Mouse (Mus musculus) right cerebral cortex, postnatal 36 days (tissue): Measurements from ENCODE around the gene B3gat3.
"Not testable (repeated sequence)": the region's sequence is repeated elsewhere in the genome, so short reads cannot be mapped to it uniquely, and the experiment has no call there.

ENCODE experiments used
- DNase-seq, 2 experiments: peaks; one replicate each; pipeline ENCODE4 v3.0.0; 2022; ENCODE audit warnings: low spot score in 2 of 2, mixed read lengths in 1 of 2

Gene B3gat3

DNA sequence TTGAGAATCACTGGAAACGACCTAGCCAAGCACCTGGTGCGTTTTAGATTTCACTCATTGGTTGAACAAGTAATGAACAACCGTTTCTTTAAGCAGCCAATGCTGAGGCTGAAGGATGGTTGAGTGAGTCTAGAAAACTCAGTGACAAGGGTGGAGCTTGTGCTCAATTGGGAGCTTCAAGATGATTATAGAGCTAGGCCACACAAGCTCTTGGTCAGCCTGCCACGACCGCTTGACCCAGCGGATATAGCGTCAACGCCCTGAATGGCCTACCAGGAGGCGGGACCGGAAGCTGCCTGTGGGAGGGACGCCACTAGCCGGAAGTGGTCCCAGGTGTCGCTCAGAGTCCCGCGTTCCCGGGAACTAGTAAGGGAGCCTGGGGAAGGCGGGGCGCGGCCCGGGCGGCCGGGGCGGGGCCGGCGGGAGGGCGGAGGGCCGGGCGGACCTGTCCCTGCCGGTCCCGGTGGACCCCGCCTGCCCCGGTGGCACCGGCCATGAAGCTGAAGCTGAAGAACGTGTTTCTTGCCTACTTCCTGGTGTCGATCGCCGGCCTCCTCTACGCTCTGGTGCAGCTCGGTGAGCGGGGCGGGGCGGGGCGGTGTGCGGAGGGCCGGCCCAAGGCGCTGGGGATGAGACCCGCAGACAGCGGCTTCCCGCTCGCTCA is at the start of gene B3gat3:
B3gat3 (plus strand) TSS at position 302 of the 664 bp plus-strand sequence.
- DNase-seq: peak; percentile 92 to 94

DNA sequence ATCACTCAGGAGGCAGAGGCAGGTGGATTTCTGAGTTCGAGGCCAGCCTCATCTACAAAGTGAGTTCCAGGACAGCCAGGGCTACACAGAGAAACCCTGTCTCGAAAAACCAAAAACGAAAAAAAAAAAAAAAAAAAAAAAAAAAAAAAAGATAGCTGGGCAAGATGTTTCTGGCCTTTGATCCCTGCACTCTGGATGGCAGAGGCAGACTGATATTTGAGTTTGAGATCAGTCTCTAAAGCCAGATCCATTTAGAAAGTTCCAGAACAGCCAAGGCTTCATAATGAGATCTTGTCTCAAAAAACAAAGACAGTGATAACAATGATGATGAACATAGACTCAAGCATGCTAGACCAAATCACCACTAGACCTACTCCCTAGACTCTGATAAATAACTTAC is 49.8 kb upstream of the B3gat3 start:
- DNase-seq: not testable (repeated sequence)

DNA sequence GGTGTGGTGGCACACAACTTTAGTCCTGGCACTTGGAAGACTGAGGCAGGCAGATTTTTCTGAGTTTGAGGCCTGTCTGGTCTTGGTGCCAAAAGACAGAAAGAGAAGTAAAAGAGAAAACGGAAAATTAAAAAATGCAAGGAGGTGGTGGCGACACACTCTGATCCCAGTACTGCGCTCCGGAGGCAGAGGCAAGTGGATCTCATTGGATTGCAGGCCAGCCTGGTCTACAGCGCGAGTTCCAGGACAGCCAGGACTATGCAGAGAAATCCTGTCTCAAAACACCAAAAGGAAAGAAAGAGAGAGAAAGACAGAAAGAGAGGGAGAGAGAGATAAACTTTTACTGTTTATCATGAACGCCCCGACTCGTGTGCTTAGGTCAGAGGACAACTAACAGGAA is 49.3 kb upstream of the B3gat3 start:
- no peak for DNase-seq

DNA sequence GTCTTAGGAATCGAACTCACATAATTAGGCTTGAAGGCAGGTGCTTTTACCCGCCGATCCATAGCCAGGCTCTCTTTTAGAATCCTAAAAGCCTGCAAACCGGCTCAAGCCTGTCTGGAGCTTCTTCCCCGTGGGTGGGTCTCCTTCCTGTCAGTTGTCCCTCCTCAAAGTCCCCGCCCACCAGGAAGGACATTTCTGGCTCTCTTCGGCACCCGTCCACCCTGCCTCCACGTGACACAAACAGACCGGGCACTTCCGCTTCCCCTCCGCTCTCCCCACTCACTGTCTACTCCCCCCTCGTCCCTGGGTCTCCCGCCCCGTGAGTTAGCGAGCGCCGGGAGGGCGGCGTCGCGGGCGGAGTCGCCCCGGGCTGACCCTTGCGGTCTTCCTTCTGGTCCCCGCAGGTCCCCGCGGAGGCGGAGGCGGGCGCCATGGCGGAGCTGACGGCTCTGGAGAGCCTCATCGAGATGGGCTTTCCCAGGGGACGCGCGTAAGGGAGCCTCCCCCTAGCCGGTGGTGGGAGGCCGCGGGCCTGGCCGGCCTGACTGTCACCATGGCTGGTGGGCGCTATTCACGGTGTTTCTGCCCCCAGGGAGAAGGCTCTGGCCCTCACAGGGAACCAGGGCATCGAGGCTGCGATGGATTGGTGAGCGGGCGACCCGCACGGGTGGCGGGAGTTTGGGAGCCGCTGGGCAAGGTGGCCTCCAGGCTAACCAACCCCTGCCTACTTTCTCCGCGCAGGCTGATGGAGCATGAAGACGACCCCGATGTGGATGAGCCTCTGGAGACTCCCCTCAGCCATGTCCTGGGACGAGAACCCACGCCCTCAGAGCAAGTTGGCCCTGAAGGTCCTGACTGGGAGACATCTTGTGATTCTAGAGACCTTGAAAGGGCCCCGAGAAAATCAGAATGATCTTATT is 48.6 kb upstream of the B3gat3 start, which contains the start of gene Ubxn1:
Ubxn1 (plus strand) TSS at position 230 of the 920 bp plus-strand sequence.
- DNase-seq: peak; percentile 96 to 97

DNA sequence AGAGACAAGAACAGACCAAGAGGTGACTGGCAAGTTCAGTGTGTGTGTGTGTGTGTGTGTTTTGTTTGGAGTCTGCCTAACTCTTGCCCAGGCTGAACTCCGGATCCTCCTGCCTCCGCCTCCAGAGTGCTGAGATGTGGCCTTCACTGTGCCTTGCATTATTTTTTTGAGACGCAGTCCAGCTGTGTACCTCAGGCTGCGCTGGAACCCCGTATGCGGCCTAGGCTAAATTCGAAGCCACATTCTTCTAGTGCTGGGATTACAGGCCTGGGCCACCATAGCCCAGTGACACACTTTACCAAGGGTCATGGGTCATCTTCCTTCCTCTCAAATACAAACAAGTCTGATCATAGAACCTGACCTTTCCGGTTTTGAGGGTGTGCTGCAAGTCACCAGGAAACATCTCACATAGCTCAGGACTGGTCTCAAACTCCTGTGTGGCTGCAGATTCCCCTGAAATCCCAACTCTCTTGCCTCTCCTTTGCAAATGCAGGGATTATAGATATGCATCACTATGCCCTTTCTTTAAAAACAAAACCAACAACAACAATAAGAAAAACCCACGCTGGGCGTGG is 47.8 kb upstream of the B3gat3 start:
- DNase-seq: no peak

DNA sequence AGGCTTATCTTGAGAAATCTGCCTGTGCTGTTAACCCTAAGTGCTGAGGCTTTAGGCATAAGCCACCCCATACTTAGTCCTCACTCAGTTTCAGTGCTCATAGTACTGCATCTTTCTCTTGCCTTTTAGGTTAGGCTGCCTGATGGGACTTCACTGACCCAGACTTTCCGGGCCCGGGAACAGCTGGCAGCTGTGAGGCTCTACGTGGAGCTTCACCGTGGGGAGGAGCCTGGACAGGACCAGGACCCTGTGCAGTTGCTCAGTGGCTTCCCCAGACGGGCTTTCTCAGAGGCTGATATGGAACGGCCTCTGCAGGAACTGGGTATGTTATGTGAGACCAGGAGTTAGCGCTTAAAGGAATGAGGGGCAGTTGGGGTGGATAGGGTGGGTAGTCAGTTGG is 45.1 kb upstream of the B3gat3 start:
- DNase-seq: no peak

DNA sequence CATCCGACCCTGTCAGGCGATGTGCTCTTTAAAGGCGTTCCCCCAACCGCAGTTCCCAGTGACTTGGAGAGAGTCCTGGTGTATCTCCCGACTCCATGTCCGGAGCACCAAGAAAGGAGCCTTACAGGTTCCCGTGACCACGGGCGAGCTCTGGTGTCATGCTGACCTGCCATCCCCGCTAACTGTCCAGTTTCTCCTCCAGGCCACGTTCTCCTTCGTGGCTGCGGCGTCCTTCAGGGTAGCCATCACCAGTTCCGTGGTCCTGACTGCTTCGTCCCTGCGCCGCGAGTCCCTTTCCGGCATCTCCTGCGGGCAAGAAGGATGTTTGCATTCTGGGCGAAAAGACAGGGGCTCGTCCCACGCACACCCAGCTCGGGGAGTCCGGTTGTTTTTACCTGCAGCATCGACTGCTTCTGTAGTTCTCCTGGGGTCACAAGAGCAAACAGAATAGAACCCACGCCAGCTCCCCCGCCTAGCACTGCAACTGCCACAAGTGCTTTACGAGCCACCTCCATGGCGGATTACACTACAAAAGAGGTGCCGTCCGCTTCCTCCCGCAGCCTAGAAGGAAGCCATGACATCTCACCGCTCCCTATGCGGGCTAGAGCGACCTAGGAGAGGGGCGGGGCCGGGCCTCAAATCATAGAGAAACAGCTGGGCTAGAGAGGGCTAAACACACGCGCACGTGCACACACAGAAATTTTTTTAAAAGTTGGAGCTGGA is 39.7 kb upstream of the B3gat3 start, which contains the start of gene Uqcc3:
Uqcc3 (minus strand) TSS at position 613 of the 723 bp plus-strand sequence.
- DNase-seq: peak; percentile 86 to 88

DNA sequence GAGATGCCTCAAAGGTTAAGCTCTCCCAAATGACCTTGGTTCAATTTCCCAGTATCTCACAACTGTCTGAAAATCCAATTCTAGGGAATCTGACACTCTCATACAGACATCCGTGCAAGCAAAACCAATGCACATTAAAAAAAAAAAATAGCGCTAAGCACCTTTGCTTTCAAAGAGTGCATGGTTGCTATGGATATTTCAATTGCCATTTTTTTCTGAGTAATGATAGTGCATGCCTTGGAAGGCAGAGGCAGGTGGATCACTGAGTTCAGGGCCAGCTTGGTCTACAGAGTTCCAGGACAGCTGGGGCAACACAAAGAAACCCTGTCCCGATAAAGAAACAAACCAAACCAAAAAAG is 39.2 kb upstream of the B3gat3 start:
- DNase-seq: no peak

DNA sequence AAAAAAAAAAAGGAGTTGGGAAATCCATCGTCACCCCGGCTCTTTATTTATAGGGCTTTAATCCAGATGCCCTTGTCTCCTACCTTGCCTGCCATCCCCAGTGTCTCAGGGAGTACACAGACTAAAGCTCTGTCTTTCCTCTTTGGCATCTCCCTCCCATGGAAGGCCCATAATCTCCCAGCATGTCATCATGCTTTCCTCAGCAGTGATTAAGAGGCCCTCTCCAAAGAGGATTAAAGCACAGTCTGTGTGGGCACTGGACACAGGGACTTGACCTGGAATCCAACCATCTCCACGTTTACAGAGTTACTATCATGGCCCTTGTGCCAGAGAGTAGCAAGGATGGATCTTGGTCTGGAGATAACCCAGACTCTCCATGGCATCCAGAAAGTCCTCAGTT is 36.6 kb upstream of the B3gat3 start, which contains the start of the genes Lbhd1 and Gm49403:
Lbhd1 (plus strand) TSS at position 117 of the 400 bp plus-strand sequence.
Gm49403 (plus strand) TSS at position 315 of the 400 bp plus-strand sequence.
- DNase-seq: no peak

DNA sequence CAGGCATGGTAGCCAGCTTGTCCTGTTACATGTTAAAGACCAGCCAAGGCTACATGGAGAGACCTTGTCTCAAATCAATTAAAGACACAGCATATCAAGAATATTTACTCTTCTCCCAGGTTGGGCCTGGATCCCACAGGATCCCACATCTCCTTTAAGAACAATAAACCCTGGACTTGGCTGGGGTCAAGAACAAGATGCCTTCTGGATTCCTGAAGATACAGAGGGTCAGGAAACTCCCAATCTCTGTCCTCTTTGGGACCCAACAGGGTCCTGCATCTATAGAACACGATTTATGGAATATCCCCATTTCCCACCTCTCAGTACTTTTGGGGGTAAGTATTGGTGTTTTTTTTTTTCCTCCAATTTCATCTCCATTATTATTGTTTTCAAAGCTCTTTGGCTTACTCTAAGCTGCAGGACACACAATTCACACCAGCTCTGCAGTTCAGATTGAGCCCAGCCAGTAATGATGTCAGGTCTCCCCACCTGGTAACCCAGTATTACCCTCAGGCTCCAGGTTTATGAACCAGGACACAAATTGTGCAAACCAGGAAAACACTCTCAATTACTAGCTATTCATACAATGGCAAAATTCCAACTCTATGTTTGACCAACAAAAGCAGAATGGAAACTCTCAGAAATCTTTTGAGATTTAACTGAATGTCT is 33.1 kb upstream of the B3gat3 start:
- no peak for DNase-seq

DNA sequence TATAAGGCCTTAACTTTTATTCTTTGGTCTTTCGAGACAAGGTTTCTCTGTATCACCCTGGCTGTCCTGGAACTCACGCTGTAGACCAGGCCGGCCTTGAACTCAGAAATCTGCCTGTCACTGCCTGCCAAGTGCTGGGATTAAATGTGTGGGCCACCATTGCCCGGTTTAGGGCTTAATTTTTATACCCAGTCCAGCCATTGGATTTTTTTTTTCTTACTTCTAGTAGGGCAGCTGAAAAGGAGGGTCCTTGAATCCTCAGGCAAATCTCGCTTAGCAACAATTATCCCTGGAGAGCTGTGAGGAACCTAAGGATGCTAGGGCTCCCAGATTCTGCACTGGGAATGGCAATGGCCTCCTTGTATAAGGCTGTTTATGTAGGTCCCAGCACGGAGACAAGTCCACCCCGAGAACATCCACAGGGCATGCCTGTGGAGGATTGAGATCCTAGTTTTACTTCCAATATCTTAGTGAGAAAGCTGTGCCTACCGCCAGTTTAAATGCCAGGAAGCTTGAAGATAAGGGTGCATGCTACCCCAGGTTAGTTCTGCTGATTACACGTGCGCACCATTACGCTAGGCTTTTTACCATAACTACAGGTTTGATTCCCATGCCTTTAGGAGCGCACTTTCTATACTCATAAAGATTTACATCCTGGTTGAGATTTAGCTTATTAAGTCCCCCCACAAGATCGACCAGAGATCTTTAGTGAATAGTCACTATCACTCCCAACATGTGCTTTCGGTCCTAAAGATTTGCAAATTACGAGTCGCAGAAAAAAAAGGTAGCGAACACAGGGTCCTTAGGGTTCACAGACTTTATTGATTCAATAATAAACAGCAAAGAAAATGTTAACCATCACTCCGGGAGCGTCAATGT is 32.4 kb upstream of the B3gat3 start:
- DNase-seq: no peak

DNA sequence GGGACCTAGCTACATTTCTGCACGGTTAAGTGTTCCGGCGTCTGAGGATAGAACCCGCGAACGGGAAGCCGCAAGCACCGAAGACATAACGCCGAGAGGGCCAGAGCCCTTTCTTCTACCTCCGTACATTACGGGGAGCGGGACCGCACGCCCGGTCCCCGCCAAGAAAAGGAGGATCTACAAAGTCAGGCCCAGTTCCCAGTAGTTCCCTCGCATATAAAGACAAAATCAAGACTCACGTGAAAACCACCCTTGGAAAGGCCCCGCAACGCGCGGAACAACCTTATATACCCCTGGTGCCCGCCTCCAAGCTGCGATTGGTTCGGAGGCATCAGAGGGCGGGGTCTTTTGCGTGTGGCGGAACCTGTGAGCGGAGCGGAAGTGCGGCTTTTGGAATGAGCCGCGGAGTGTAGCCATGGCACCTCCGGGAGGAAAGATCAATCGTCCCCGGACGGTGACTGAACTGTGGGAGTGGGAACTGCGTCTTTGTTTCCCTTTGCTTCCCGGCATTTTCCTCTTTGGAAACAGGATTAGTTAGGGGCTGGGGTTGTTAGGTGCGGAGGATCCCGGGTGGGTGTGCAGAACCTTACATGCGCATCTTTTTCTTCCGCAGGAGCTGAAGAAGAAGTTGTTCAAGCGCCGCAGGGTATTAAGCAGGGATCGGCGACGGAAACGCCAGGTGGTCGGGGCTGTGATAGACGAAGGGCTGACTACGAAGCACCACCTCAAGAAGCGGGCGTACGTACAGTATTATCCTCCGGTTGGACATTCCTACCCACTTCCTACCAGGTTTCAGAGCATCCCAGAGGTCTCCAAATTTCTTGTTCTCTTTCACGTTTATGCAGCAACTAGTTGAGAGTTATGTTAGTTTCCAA is 31.4 kb upstream of the B3gat3 start, which contains the start of the genes 1810009A15Rik and Gm49416:
1810009A15Rik (plus strand) TSS at position 343 of the 875 bp plus-strand sequence.
Gm49416 (plus strand) TSS at position 416 of the 875 bp plus-strand sequence.
- peak; percentile 91 to 93 for DNase-seq

DNA sequence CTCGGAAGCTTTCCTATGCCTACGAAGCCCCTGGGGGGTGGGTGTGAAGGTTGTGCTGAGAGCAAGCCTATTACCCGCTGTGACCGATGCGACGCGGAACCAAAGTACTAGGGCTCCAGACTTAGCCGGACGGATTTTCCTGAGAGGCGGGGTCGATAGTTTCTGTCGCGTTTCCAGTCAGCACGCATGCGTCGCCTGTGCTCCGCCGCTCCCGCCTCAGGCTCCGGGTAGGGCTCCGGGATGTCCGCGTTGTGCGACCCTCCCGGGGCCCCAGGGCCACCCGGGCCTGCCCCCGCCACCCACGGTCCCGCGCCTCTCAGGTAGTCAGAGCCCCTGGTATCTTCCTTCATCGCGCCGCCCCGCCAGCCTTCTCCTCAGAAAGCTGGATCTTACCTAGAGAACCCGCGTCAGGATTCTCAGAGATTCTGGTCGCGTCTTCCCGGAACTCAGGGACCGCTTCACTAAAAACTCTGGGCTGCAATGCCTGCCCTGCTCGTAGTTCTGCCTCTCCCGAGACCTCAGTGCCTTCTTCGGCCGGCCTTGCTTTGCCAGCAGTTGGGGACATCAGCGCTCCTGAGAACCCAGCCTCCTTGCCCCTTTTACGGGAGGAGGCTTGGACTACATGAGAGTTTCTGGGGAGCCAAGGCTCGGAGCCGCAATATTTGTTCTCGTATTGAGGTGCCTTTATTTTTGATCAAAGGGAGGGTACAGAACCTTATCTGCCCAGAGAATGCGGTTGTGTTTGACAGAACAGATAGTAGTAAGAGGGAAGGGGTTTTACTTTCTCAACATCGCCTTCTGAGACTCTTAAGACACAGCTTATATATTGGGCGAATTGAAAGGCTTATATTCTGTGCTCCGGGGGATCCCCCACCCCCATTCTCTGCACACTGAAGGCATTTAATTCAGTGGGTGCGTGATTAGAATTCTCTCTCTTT is 27.1 kb upstream of the B3gat3 start, which contains the start of gene Ints5:
Ints5 (plus strand) TSS at position 177 of the 938 bp plus-strand sequence.
- peak; percentile 76 to 77 for DNase-seq

DNA sequence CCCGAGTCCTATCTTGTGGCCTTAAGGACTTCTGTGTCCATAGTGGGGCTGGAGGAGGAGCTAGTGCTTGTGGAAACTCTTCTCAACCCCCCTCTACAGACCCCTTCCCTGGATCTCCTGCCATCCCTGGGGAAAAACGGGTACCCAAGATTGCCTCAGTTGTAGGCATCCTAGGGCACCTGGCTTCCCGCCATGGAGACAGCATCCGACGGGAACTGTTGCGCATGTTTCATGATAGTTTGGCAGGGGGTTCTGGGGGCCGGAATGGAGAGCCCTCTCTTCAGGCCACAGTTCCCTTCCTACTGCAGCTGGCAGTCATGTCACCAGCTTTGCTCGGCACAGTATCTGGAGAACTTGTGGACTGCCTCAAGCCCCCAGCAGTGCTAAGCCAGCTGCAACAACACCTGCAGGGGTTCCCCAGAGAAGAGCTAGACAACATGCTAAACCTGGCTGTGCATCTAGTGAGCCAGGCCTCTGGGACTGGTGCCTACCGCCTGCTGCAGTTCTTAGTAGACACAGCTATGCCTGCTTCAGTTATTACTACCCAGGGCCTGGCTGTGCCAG is 24.7 kb upstream of the B3gat3 start:
- no peak for DNase-seq

DNA sequence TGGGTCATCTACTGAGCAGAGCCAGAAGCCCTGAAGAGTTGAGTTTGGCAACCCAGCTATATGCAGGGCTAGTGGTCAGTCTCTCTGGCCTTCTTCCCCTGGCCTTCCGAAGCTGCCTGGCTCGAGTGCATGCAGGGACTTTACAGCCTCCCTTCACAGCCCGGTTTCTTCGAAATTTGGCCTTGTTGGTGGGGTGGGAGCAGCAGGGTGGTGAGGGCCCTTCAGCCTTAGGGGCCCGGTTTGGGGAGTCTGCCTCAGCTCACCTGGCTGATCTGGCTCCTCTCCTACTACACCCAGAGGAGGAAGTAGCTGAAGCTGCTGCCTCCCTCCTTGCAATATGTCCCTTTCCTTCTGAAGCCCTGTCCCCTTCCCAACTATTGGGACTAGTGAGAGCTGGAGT is 23.9 kb upstream of the B3gat3 start:
- DNase-seq: not testable (repeated sequence)

DNA sequence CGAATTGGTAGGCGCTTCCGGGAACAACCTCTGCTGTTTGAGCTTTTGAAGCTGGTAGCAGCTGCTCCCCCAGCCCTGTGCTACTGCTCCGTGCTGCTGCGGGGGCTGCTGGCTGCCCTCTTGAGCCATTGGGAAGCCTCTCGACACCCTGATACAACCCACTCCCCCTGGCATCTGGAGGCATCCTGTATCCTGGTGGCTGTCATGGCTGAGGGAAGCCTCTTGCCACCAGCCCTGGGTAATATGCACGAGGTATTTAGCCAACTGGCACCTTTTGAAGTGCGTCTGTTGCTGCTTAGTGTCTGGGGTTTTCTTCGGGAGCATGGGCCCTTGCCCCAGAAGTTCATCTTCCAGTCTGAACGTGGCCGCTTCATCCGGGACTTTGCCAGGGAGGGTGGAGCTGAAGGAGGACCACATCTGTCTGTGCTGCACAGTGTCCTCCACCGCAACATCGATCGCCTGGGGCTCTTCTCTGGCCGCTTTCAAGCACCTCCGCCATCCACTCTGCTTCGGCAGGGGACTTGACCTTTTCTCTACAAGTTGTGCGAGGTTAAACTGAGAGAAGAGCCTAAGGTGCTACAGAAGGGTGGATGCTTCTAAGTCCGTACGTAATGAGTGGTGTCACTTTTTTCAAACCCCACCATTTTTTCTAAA is 22.8 kb upstream of the B3gat3 start:
- not testable (repeated sequence) for DNase-seq
